Mouse (Mus musculus): ENCODE results near the gene Atf4.
A peak's percentile ranks its signal among the peaks of the same experiment; 100 is the strongest.

Atf4 gene

GRCm38 (mm10) chr15:80280646-80281045 is 25.7 kb downstream of the Atf4 start:
- DNase-seq (ENCODE audit: low spot score in 2 of 2), result peak in 1 of 2 experiments; percentile 51

GRCm38 (mm10) chr15:80286851-80287415 is 31.9 kb downstream of the Atf4 start, which contains the start of gene Cacna1i:
TSS of gene Cacna1i (plus strand) at chr15:80287238.
- DNase-seq (ENCODE audit: low spot score in 2 of 2), result no peak

GRCm38 (mm10) chr15:80288036-80288435 is 33.1 kb downstream of the Atf4 start:
- DNase-seq (ENCODE audit: low spot score in 2 of 2), result no peak

GRCm38 (mm10) chr15:80289436-80289835 is 34.5 kb downstream of the Atf4 start:
- DNase-seq (ENCODE audit: low spot score in 2 of 2), result peak; percentile 73 to 87

DNA sequence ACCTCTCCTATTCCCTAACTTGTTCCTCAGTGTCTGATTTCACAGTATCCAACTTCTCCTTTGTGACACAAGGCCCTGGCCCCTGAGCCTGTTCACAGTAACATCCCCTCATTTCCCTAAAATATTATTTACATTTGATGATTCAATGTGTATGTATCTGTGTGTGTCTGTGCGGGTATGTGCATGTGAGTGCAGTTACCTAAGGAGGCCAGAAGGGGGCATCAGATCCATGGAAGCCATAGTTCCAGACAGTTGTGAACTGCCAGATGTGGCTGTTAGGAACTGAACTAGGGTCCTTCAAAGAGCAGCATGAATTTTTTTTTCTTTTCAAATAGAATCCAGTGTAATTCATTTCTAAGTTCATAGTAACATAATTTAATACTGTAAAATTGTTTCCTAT is 42.2 kb downstream of the Atf4 start:
- DNase-seq (ENCODE audit: low spot score in 2 of 2), result no peak

- DNase-seq (ENCODE audit: low spot score in 2 of 2), result no peak
Measured at GRCm38 (mm10) chr15:80303779-80304178, 48.8 kb downstream of the Atf4 start.

GRCm38 (mm10) chr15:80304188-80304587 is 49.2 kb downstream of the Atf4 start:
- DNase-seq (ENCODE audit: low spot score in 2 of 2), result no peak

GRCm38 (mm10) chr15:80306146-80306545 is 51.2 kb downstream of the Atf4 start:
- DNase-seq (ENCODE audit: low spot score in 2 of 2), result no peak

Data from thymus, postnatal 10 days (tissue).